Mouse (Mus musculus) liver, embryonic 12.5 days (tissue): ENCODE results near the gene Zfp605. TPM values are rescaled to one million over a fixed set of nuclear protein-coding genes. Genes with fewer than 3 reads are reported as not detected.
A peak's percentile ranks its signal among the peaks of the same experiment; 100 is the strongest.

Source experiments
- ATAC-seq: fragments of 200-750 bp; cut with Nextera tagmentation; 2 replicates; pipeline ENCODE4 v1.8.0; 2017; ENCODE audit warnings: moderate number of reproducible peaks, mild to moderate bottlenecking, moderate library complexity
- H3K27ac ChIP-seq: fragments of 300-500 bp; sonication (generic); 2 replicates; pipeline ENCODE4 v1.5.1; 2016; ENCODE audit warnings: mild to moderate bottlenecking
- H3K27me3 ChIP-seq: fragments of 300-500 bp; sonication (generic); replicated peaks from 2 replicates; pipeline ENCODE4 v1.6.1; 2016; ENCODE audit warnings: mild to moderate bottlenecking, moderate library complexity
- H3K36me3 ChIP-seq: fragments of 300-500 bp; sonication (generic); 2 replicates; pipeline ENCODE4 v1.6.1; 2016; ENCODE audit warnings: mild to moderate bottlenecking, moderate library complexity
- H3K4me1 ChIP-seq: fragments of 300-500 bp; sonication (generic); 2 replicates; pipeline ENCODE4 v1.6.1; 2016
- H3K4me2 ChIP-seq: fragments of 300-500 bp; sonication (generic); 2 replicates; pipeline ENCODE4 v1.6.1; 2016; ENCODE audit warnings: mild to moderate bottlenecking, moderate library complexity
- H3K4me3 ChIP-seq: fragments of 300-500 bp; sonication (generic); 2 replicates; pipeline ENCODE4 v1.5.1; 2016; ENCODE audit warnings: mild to moderate bottlenecking, moderate library complexity
- H3K9ac ChIP-seq: fragments of 300-500 bp; sonication (generic); 2 replicates; pipeline ENCODE4 v1.6.1; 2016; ENCODE audit warnings: mild to moderate bottlenecking, moderate library complexity
- H3K9me3 ChIP-seq: fragments of 300-500 bp; sonication (generic); replicated peaks from 2 replicates; pipeline ENCODE4 v1.6.1; 2016; ENCODE audit warnings: mild to moderate bottlenecking, moderate library complexity
- WGBS: fragments of 180-500 bp; shearing (Covaris S2); methylation state at CpG from one replicate; pipeline ENCODE4 v1.1.7; 2016; ENCODE audit not compliant: insufficient replicate concordance; 5-methylcytosine and 5-hydroxymethylcytosine counted together
- polyA plus RNA-seq: library from polyadenylated mRNA; unstranded; fragments of >200 nt; fragmentation: Nextera tagmentation; extraction: Ambion mirVana; gene quantifications from 2 replicates; pipeline ENCODE4 v1.2.1, GENCODE M21; 2016

Zfp605 gene
- polyA plus RNA-seq, 1 experiment from 2014 or later: 2.0 TPM

GRCm38 (mm10) chr5:110135293-110136086 is 25.6 kb downstream of the Zfp605 start, which contains the start of gene Chfr:
Gene Chfr, plus strand, starts transcription at chr5:110135842.
- Histone ChIP-seq H3K4me1 (peaks cover 23% of the 10 kb centered on the region), H3K4me2 (peak within 1 kb of the TSS; percentile 81), H3K9me3 (0 out of 2 replicates have a peak, but pooled peaks cover 9% of the 10 kb centered on the region), H3K27ac (peak within 1 kb of the TSS; percentile 92), H3K27me3 (no peaks in the 10 kb centered on the region), H3K9ac (peak within 1 kb of the TSS; percentile 91), H3K36me3 (peaks cover 31% of the 10 kb centered on the region), H3K4me3 (peak within 1 kb of the TSS; percentile 91)
- WGBS: 4% methylated on average over 46 of the region's 46 CpGs
- peak; percentile 100 for ATAC-seq

GRCm38 (mm10) chr5:110136087-110136464 is 26.2 kb downstream of the Zfp605 start:
- Histone ChIP-seq H3K4me1 (peaks cover 23% of the 10 kb centered on the region), H3K36me3 (peaks cover 34% of the 10 kb centered on the region), H3K4me3 (peak overlapping the region; percentile 91), H3K27ac (peak overlapping the region; percentile 92), H3K27me3 (no peaks in the 10 kb centered on the region), H3K9ac (peak overlapping the region; percentile 91), H3K9me3 (0 out of 2 replicates have a peak, but pooled peaks cover 5% of the 10 kb centered on the region), H3K4me2 (peak overlapping the region; percentile 81)
- no peak for ATAC-seq
- 4% methylated on average over 18 of the region's 18 CpGs for WGBS

- Histone ChIP-seq H3K27ac (no peak overlapping the region), H3K27me3 (no peaks in the 10 kb centered on the region), H3K9me3 (0 out of 2 replicates have a peak, but pooled peaks cover 5% of the 10 kb centered on the region), H3K4me3 (no peak overlapping the region), H3K36me3 (peaks cover 45% of the 10 kb centered on the region), H3K4me2 (no peak overlapping the region), H3K4me1 (peaks cover 23% of the 10 kb centered on the region), H3K9ac (no peak overlapping the region)
- WGBS: 87% methylated on average over 3 of the region's 3 CpGs
- ATAC-seq: no peak
Measured at GRCm38 (mm10) chr5:110137816-110138215, 27.9 kb downstream of the Zfp605 start.

- H3K9ac ChIP-seq: no peak overlapping the region
- H3K36me3 ChIP-seq: peaks cover 60% of the 10 kb centered on the region
- no peak overlapping the region for H3K4me2 ChIP-seq
- no peak for ATAC-seq
- no peaks in the 10 kb centered on the region for H3K9me3 ChIP-seq
- peaks cover 23% of the 10 kb centered on the region for H3K4me1 ChIP-seq
- H3K27ac ChIP-seq: no peak overlapping the region
- no peaks in the 10 kb centered on the region for H3K27me3 ChIP-seq
- 94% methylated on average over 3 of the region's 3 CpGs for WGBS
- H3K4me3 ChIP-seq: no peak overlapping the region
Measured at GRCm38 (mm10) chr5:110139325-110139724, 29.4 kb downstream of the Zfp605 start.

- H3K27me3 ChIP-seq: no peaks in the 10 kb centered on the region
- H3K4me1 ChIP-seq: peaks cover 23% of the 10 kb centered on the region
- H3K9ac ChIP-seq: no peak overlapping the region
- no peaks in the 10 kb centered on the region for H3K9me3 ChIP-seq
- ATAC-seq: no peak
- H3K36me3 ChIP-seq: peaks cover 71% of the 10 kb centered on the region
- no peak overlapping the region for H3K27ac ChIP-seq
- H3K4me2 ChIP-seq: no peak overlapping the region
- no peak overlapping the region for H3K4me3 ChIP-seq
- 77% methylated on average over 7 of the region's 7 CpGs for WGBS
Measured at GRCm38 (mm10) chr5:110140424-110140823, 30.5 kb downstream of the Zfp605 start.

- Histone ChIP-seq H3K4me1 (peaks cover 11% of the 10 kb centered on the region), H3K27ac (no peak overlapping the region), H3K9me3 (no peaks in the 10 kb centered on the region), H3K4me3 (no peak overlapping the region), H3K36me3 (peaks cover 87% of the 10 kb centered on the region), H3K4me2 (no peak overlapping the region), H3K27me3 (no peaks in the 10 kb centered on the region), H3K9ac (no peak overlapping the region)
- 78% methylated on average over 2 of the region's 2 CpGs for WGBS
- ATAC-seq: no peak
Measured at GRCm38 (mm10) chr5:110142309-110142708, 32.4 kb downstream of the Zfp605 start.

GRCm38 (mm10) chr5:110143007-110143406 is 33.1 kb downstream of the Zfp605 start:
- Histone ChIP-seq H3K4me1 (peaks cover 7% of the 10 kb centered on the region), H3K4me2 (no peak overlapping the region), H3K9ac (no peak overlapping the region), H3K9me3 (no peaks in the 10 kb centered on the region), H3K36me3 (peaks cover 91% of the 10 kb centered on the region), H3K27me3 (no peaks in the 10 kb centered on the region), H3K27ac (no peak overlapping the region), H3K4me3 (no peak overlapping the region)
- WGBS: 87% methylated on average over 5 of the region's 5 CpGs
- ATAC-seq: no peak

GRCm38 (mm10) chr5:110169374-110169773 is 59.5 kb downstream of the Zfp605 start:
- Histone ChIP-seq H3K4me2 (no peak overlapping the region), H3K36me3 (peaks cover 70% of the 10 kb centered on the region), H3K9me3 (no peaks in the 10 kb centered on the region), H3K27me3 (no peaks in the 10 kb centered on the region), H3K4me1 (no peaks in the 10 kb centered on the region), H3K27ac (no peak overlapping the region), H3K4me3 (no peak overlapping the region), H3K9ac (no peak overlapping the region)
- WGBS: 95% methylated on average over 4 of the region's 4 CpGs
- ATAC-seq: no peak

- peaks cover 38% of the 10 kb centered on the region for H3K4me1 ChIP-seq
- H3K4me3 ChIP-seq: peak within 1 kb of the TSS; percentile 98
- under 1% methylated on average over 41 of the region's 41 CpGs for WGBS
- peaks cover 5% of the 10 kb centered on the region for H3K36me3 ChIP-seq
- H3K9me3 ChIP-seq: no peaks in the 10 kb centered on the region
- H3K27ac ChIP-seq: peak within 1 kb of the TSS; percentile 79
- peak; percentile 96 for ATAC-seq
- no peaks in the 10 kb centered on the region for H3K27me3 ChIP-seq
- peak within 1 kb of the TSS; percentile 87 for H3K4me2 ChIP-seq
- H3K9ac ChIP-seq: peak within 1 kb of the TSS; percentile 91
Measured at GRCm38 (mm10) chr5:110176362-110177020, 66.6 kb downstream of the Zfp605 start, which contains the start of gene Golga3. Gene Golga3, plus strand, starts transcription at chr5:110176701.

- WGBS: under 1% methylated on average over 19 of the region's 19 CpGs
- Histone ChIP-seq H3K4me2 (peak overlapping the region; percentile 87), H3K4me3 (peak overlapping the region; percentile 98), H3K27ac (peak overlapping the region; percentile 79), H3K36me3 (peaks cover 7% of the 10 kb centered on the region), H3K9me3 (no peaks in the 10 kb centered on the region), H3K4me1 (peaks cover 38% of the 10 kb centered on the region), H3K27me3 (no peaks in the 10 kb centered on the region), H3K9ac (peak overlapping the region; percentile 91)
- ATAC-seq: peak; percentile 19
Measured at GRCm38 (mm10) chr5:110177021-110177420, 67.1 kb downstream of the Zfp605 start.

- Histone ChIP-seq H3K9me3 (no peaks in the 10 kb centered on the region), H3K27me3 (no peaks in the 10 kb centered on the region), H3K4me3 (peak overlapping the region; percentile 15; the same call in 1 of the 2 replicates), H3K4me2 (peak overlapping the region; percentile 87), H3K36me3 (peaks cover 20% of the 10 kb centered on the region), H3K9ac (peak overlapping the region; percentile 13; the same call in 1 of the 2 replicates), H3K27ac (peak overlapping the region; percentile 45), H3K4me1 (peaks cover 38% of the 10 kb centered on the region)
- ATAC-seq: 0 out of 2 replicates have a peak, but pooled peaks have one; percentile 22
- WGBS: 30% methylated on average over 2 of the region's 2 CpGs
Measured at GRCm38 (mm10) chr5:110178628-110179027, 68.7 kb downstream of the Zfp605 start.
